Mouse (Mus musculus): ENCODE results near the gene Phyhipl. TPM values are rescaled to one million over a fixed set of nuclear protein-coding genes. Genes with fewer than 3 reads are reported as not detected.
A peak's percentile ranks its signal among the peaks of the same experiment; 100 is the strongest.

Gene Phyhipl
- total and polyA plus RNA-seq, 2 experiments, result not detected

DNA sequence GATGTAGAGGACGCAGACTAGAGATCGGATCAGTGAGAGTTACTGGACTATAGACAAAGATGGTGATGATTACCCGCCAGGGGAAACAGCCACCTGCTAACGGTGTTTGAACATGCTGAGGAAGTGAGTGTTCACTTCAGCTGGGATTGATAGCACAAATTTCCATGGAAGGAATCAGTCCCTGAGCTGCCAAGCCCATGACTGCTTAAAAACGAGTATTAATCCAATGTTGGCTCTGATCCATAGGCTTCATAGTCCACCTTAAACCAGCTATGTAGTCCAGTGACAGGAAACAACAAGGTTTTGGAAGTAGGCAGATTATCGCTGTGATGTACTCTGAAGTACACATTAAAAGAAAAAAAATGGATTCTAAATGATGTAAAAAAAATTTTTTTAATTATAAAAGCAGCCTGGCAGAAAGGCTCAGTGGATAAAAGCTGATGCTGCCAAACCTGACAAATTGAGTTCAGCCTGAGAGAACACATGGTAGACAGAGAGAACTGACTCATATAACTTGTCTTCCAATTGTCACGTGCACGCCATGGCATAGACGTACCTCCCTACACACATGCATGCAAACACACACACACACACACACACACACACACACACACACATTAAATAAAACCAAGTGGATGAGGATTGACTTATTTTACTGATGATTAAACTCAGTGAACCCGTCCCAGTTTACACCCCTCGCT, 14.7 kb downstream of the Phyhipl start:
- 79% methylated on average over 11 of the region's 11 CpGs for WGBS
- H3K36me3 ChIP-seq (ENCODE audit: control insufficient read depth, insufficient read depth, low read length), result no peaks in the 10 kb centered on the region
- no peaks in the 10 kb centered on the region for H3K27me3 ChIP-seq (ENCODE audit: control insufficient read depth, insufficient read depth, low read length)
- H3K79me2 ChIP-seq (ENCODE audit: control insufficient read depth, insufficient read depth, low read length), result no peaks in the 10 kb centered on the region
- H3K9ac ChIP-seq (ENCODE audit: low read depth, low read length), result no peak overlapping the region
- TF ChIP-seq POLR2A (IDR thresholded peaks at IDR 0.05; ENCODE audit: extremely low read depth, insufficient read depth, low read length) (no peak), CTCF (IDR thresholded peaks at IDR 0.05; ENCODE audit: low read depth, low read length) (no peak)
- no peak overlapping the region for H3K4me3 ChIP-seq (ENCODE audit: insufficient read depth, low read depth, low read length)
- no peaks in the 10 kb centered on the region for H3K4me1 ChIP-seq (ENCODE audit: control insufficient read depth, insufficient read depth, low read length)
- H3K27ac ChIP-seq (replicated peaks; ENCODE audit: insufficient read depth, low read depth, low read length), result no peak overlapping the region
- no peak for DNase-seq (ENCODE audit: extremely low read depth, low read depth, low spot score)

DNA sequence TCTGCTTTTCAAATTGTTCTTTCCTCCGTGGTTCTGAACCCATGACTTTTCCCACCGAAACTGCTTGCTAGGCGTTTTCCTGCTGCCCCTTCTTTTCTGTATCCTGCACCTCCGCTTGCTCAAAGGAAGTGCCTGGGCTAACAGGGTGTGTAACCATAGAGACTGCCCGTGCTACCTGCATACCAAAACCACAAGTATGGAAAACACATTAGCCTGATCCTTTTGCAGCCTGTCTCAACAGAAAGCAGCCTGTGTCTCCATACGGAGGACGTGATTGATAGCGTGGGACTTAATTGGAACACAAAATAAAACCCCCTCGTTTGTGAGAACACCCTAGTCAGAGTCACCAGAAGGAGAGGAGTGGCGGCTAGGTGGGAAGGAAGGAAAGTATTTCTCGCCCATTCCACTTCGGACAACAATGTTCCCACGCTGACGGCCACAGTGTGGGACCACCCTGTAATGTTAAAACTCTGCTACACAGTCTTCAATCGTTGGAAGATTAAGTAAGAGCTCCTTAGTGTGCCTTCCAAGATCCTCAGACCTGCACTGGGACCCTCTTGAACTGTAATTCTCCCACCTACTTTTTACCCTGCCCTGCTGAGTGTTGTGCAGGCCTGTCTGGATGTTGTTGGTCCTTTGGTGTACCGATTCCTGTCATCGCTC, 15.6 kb downstream of the Phyhipl start:
- no peak overlapping the region for H3K9ac ChIP-seq (ENCODE audit: low read depth, low read length)
- 78% methylated on average over 17 of the region's 17 CpGs for WGBS
- no peaks in the 10 kb centered on the region for H3K79me2 ChIP-seq (ENCODE audit: control insufficient read depth, insufficient read depth, low read length)
- H3K4me1 ChIP-seq (ENCODE audit: control insufficient read depth, insufficient read depth, low read length), result no peaks in the 10 kb centered on the region
- no peaks in the 10 kb centered on the region for H3K27me3 ChIP-seq (ENCODE audit: control insufficient read depth, insufficient read depth, low read length)
- no peak overlapping the region for H3K27ac ChIP-seq (replicated peaks; ENCODE audit: insufficient read depth, low read depth, low read length)
- TF ChIP-seq POLR2A (IDR thresholded peaks at IDR 0.05; ENCODE audit: extremely low read depth, insufficient read depth, low read length), result no peak
- no peak for TF ChIP-seq CTCF (IDR thresholded peaks at IDR 0.05; ENCODE audit: low read depth, low read length)
- no peak for DNase-seq (ENCODE audit: extremely low read depth, low read depth, low spot score)
- no peaks in the 10 kb centered on the region for H3K36me3 ChIP-seq (ENCODE audit: control insufficient read depth, insufficient read depth, low read length)
- no peak overlapping the region for H3K4me3 ChIP-seq (ENCODE audit: insufficient read depth, low read depth, low read length)

DNA sequence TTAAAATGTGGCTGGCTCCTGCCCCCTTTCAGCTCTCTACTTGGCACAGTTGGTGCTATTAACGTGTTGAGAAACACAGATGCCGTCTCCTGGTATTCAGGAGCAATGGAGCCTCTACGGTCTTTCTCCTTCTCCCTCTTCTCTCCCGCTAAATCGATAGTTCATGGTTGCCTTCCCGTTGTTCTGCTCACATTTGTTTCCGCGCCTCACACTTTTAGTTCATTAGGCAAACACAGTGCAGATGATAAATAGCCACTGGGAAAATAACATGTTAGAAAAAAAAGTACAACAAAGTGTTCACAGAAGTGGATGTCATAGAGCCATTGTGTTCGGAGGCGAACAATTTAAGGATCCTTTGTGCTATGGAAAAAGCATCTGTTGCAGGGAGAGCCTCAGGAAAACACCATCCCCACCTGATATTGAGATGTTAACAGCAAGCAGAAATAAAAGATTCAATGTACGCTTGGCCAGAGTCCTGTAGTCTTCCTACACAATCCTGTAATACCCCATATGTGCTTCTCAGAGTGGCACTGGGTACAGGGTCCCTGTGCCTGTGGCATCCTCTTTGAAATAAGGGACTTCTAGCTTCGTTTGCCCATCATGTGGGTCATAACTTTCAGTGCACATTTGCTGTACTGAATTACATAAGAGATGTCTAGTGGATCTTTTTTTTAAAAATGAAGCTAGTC, 18.0 kb downstream of the Phyhipl start:
- no peaks in the 10 kb centered on the region for H3K79me2 ChIP-seq (ENCODE audit: control insufficient read depth, insufficient read depth, low read length)
- WGBS, result 83% methylated on average over 12 of the region's 12 CpGs
- no peaks in the 10 kb centered on the region for H3K36me3 ChIP-seq (ENCODE audit: control insufficient read depth, insufficient read depth, low read length)
- no peak overlapping the region for H3K9ac ChIP-seq (ENCODE audit: low read depth, low read length)
- no peak overlapping the region for H3K4me3 ChIP-seq (ENCODE audit: insufficient read depth, low read depth, low read length)
- H3K27ac ChIP-seq (replicated peaks; ENCODE audit: insufficient read depth, low read depth, low read length), result no peak overlapping the region
- no peak for TF ChIP-seq CTCF (IDR thresholded peaks at IDR 0.05; ENCODE audit: low read depth, low read length)
- no peak for TF ChIP-seq POLR2A (IDR thresholded peaks at IDR 0.05; ENCODE audit: extremely low read depth, insufficient read depth, low read length)
- H3K27me3 ChIP-seq (ENCODE audit: control insufficient read depth, insufficient read depth, low read length), result no peaks in the 10 kb centered on the region
- H3K4me1 ChIP-seq (ENCODE audit: control insufficient read depth, insufficient read depth, low read length), result no peaks in the 10 kb centered on the region
- DNase-seq (ENCODE audit: extremely low read depth, low read depth, low spot score), result no peak

DNA sequence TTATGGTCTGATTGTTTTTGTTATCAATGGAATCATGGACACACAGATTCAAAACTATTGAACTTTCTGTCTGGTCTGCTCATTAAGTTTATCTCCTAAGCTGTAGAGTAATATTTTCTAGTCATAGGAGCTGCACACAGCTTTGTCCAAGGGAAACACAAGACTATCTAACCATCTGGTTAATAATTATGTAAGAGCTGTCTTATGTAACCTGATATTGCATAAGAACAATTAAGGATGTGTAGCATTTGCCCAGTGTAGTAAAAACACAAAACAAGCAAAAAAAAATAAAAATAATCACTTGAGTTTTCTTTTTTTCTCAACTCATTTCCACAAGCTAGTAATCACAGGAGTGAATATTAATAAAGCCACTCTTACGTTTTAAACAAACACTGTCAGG, 20.5 kb downstream of the Phyhipl start:
- Histone ChIP-seq H3K4me1 (ENCODE audit: control insufficient read depth, insufficient read depth, low read length) (no peaks in the 10 kb centered on the region), H3K9ac (ENCODE audit: low read depth, low read length) (no peak overlapping the region), H3K36me3 (ENCODE audit: control insufficient read depth, insufficient read depth, low read length) (no peaks in the 10 kb centered on the region), H3K4me3 (ENCODE audit: insufficient read depth, low read depth, low read length) (no peak overlapping the region), H3K27me3 (ENCODE audit: control insufficient read depth, insufficient read depth, low read length) (no peaks in the 10 kb centered on the region), H3K79me2 (ENCODE audit: control insufficient read depth, insufficient read depth, low read length) (no peaks in the 10 kb centered on the region), H3K27ac (replicated peaks; ENCODE audit: insufficient read depth, low read depth, low read length) (no peak overlapping the region)
- 85% methylated on average over 1 of the region's 1 CpGs for WGBS
- TF ChIP-seq POLR2A (IDR thresholded peaks at IDR 0.05; ENCODE audit: extremely low read depth, insufficient read depth, low read length) (no peak), CTCF (IDR thresholded peaks at IDR 0.05; ENCODE audit: low read depth, low read length) (no peak)
- DNase-seq (ENCODE audit: extremely low read depth, low read depth, low spot score), result peak; percentile 63

- H3K36me3 ChIP-seq (ENCODE audit: control insufficient read depth, insufficient read depth, low read length), result no peaks in the 10 kb centered on the region
- no peaks in the 10 kb centered on the region for H3K4me1 ChIP-seq (ENCODE audit: control insufficient read depth, insufficient read depth, low read length)
- no peaks in the 10 kb centered on the region for H3K79me2 ChIP-seq (ENCODE audit: control insufficient read depth, insufficient read depth, low read length)
- no peak for TF ChIP-seq POLR2A (IDR thresholded peaks at IDR 0.05; ENCODE audit: extremely low read depth, insufficient read depth, low read length)
- no peak for TF ChIP-seq CTCF (IDR thresholded peaks at IDR 0.05; ENCODE audit: low read depth, low read length)
- no peaks in the 10 kb centered on the region for H3K27me3 ChIP-seq (ENCODE audit: control insufficient read depth, insufficient read depth, low read length)
- H3K27ac ChIP-seq (replicated peaks; ENCODE audit: insufficient read depth, low read depth, low read length), result no peak overlapping the region
- 79% methylated on average over 1 of the region's 1 CpGs for WGBS
- no peak for DNase-seq (ENCODE audit: extremely low read depth, low read depth, low spot score)
- H3K9ac ChIP-seq (ENCODE audit: low read depth, low read length), result no peak overlapping the region
- H3K4me3 ChIP-seq (ENCODE audit: insufficient read depth, low read depth, low read length), result no peak overlapping the region
Observed at GRCm38 (mm10) chr10:70631142-70631541, 24.6 kb downstream of the Phyhipl start.

Data from liver, adult 2 months (tissue).